Mouse (Mus musculus) heart, adult 2 months (tissue): ENCODE data around the gene Cdk5r1.

Source experiments
- CTCF ChIP-seq: fragments of 200-600 bp; IDR thresholded peaks from 2 replicates; pipeline ENCODE4 v1.8.1; 2022; ENCODE audit warnings: antibody characterized with exemption, mild to moderate bottlenecking, moderate library complexity
- EP300 ChIP-seq: fragments of 200-500 bp; IDR thresholded peaks from 2 replicates; pipeline ENCODE4 v1.6.1; 2011; ENCODE audit warnings: low read depth, low read length, control low read depth; ENCODE audit not compliant: insufficient read depth
- POLR2A ChIP-seq: fragments of 200-500 bp; IDR thresholded peaks from 2 replicates; pipeline ENCODE4 v1.6.1; 2011; ENCODE audit warnings: mild to moderate bottlenecking, low read depth, low read length, control low read depth; ENCODE audit not compliant: insufficient read depth

- TF ChIP-seq CTCF (no peak), POLR2A (no peak), EP300 (no peak)
Measured at GRCm38 (mm10) chr11:80503726-80504452, 27.1 kb downstream of the Cdk5r1 start.
